Mouse (Mus musculus) lung, adult 2 months (tissue): ENCODE results near the gene 1600014C23Rik.

Experiments
- CTCF ChIP-seq: fragments of 200-500 bp; IDR thresholded peaks from 2 replicates; pipeline ENCODE4 v1.5.1; 2011; ENCODE audit warnings: mild to moderate bottlenecking, low read length, control low read depth; ENCODE audit not compliant: insufficient read depth
- POLR2A ChIP-seq: fragments of 200-500 bp; IDR thresholded peaks from 2 replicates; pipeline ENCODE4 v1.6.1; 2011; ENCODE audit warnings: low read depth, mild to moderate bottlenecking, control low read depth, low read length, borderline replicate concordance; ENCODE audit errors: extremely low read depth

DNA sequence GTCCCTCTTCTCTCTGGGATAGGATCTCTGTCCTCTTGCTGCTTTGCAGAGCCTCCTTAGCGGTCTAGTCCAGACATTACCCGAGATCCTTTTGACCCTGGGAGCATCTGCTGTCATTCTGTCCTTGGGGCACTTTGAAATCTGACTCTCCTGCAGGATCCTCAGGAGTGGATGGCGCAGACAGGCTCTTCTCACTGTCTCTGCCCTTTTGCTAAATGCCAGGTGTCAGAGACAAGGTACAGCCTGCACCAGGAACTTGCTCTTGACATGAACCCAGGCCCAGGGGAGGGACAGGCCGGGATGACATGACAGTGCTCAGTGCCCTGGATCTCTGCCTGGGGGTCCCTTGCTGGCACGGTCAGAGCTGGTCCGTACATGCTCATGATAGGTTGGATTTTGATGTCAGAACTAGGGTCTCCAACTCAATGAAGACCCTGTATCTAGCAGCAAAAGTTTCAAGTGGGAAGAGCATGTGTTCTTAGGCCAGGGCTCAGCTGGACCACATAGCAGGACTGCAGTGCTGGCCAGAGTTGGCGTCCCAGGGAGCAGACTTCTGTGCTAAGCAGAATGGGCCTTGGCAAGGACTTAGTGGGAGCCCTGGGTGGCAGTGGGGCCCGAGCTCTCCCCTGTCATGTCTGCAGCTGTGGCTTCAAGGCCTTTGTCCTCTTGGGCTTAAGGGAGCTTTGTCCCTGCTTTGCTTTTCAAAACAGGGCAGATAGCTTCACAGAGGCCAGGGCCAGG lies 5.5 kb downstream of the 1600014C23Rik start:
- TF ChIP-seq POLR2A (no peak), CTCF (no peak)
